Mouse (Mus musculus): Measurements from ENCODE around the gene Nup98. TPM values are rescaled to one million over a fixed set of nuclear protein-coding genes. Genes with fewer than 3 reads are reported as not detected.
A peak's percentile ranks its signal among the peaks of the same experiment; 100 is the strongest.

Gene Nup98
- total RNA-seq, 1 experiment: 59.4 TPM

GRCm38 (mm10) chr7:102229814-102230213 is 19.8 kb upstream of the Nup98 start:
- in situ Hi-C loops (cut with MboI; ENCODE audit: low sequenced_read_pairs in 2 of 2, unreplicated experiment in 2 of 2): no loop called here
- Histone ChIP-seq H3K4me1 (ENCODE audit: control insufficient read depth in 2 of 2, insufficient read depth in 2 of 2, low read length in 2 of 2, poor library complexity in 1 of 2) (no peaks in the 10 kb centered on the region), H3K36me3 (ENCODE audit: control insufficient read depth, insufficient read depth, low read length, poor library complexity, severe bottlenecking) (peaks cover 1% of the 10 kb centered on the region; the same call in 1 of the 2 replicates), H3K9me3 (ENCODE audit: control insufficient read depth, insufficient read depth, low read depth, low read length) (no peaks in the 10 kb centered on the region), H3K9ac (ENCODE audit: insufficient read depth, low read depth, low read length, poor library complexity, severe bottlenecking) (no peak overlapping the region), H3K27ac (ENCODE audit: insufficient read depth, low read depth, low read length, poor library complexity, severe bottlenecking) (no peak overlapping the region), H3K4me3 (ENCODE audit: insufficient read depth in 1 of 2, low read depth in 1 of 2, low read length in 2 of 2, poor library complexity in 1 of 2, severe bottlenecking in 1 of 2) (no peak overlapping the region)
- no peak for TF ChIP-seq MAFK (IDR thresholded peaks at IDR 0.05; ENCODE audit: insufficient read depth, low read depth, low read length)
- TF ChIP-seq ZNF384 (IDR thresholded peaks at IDR 0.05; ENCODE audit: low read depth, low read length): no peak
- TF ChIP-seq ZC3H11A (IDR thresholded peaks at IDR 0.05; ENCODE audit: borderline replicate concordance, low read depth, low read length): no peak
- TF ChIP-seq HCFC1 (IDR thresholded peaks at IDR 0.05; ENCODE audit: borderline replicate concordance, insufficient read depth, low read length): no peak
- DNase-seq (ENCODE audit: low read depth, low spot score): no peak

- no peak overlapping the region for H3K9ac ChIP-seq (ENCODE audit: insufficient read depth, low read depth, low read length, poor library complexity, severe bottlenecking)
- no peak for DNase-seq (ENCODE audit: low read depth, low spot score)
- H3K4me1 ChIP-seq (ENCODE audit: control insufficient read depth in 2 of 2, insufficient read depth in 2 of 2, low read length in 2 of 2, poor library complexity in 1 of 2): peaks cover 0 to 7% of the 10 kb centered on the region in 2 experiments; a peak in 2 of 4 replicates
- in situ Hi-C loops (cut with MboI; ENCODE audit: low sequenced_read_pairs in 2 of 2, unreplicated experiment in 2 of 2): no loop called here
- H3K9me3 ChIP-seq (ENCODE audit: control insufficient read depth, insufficient read depth, low read depth, low read length): no peaks in the 10 kb centered on the region
- TF ChIP-seq ZNF384 (IDR thresholded peaks at IDR 0.05; ENCODE audit: low read depth, low read length) (no peak), ZC3H11A (IDR thresholded peaks at IDR 0.05; ENCODE audit: borderline replicate concordance, low read depth, low read length) (no peak), HCFC1 (IDR thresholded peaks at IDR 0.05; ENCODE audit: borderline replicate concordance, insufficient read depth, low read length) (no peak), MAFK (IDR thresholded peaks at IDR 0.05; ENCODE audit: insufficient read depth, low read depth, low read length) (no peak), CHD2 (IDR thresholded peaks at IDR 0.05; ENCODE audit: low read depth, low read length) (no peak)
- H3K27ac ChIP-seq (ENCODE audit: insufficient read depth, low read depth, low read length, poor library complexity, severe bottlenecking): no peak overlapping the region
- peaks cover 1% of the 10 kb centered on the region; the same call in 1 of the 2 replicates for H3K36me3 ChIP-seq (ENCODE audit: control insufficient read depth, insufficient read depth, low read length, poor library complexity, severe bottlenecking)
- no peak overlapping the region for H3K4me3 ChIP-seq (ENCODE audit: insufficient read depth in 1 of 2, low read depth in 1 of 2, low read length in 2 of 2, poor library complexity in 1 of 2, severe bottlenecking in 1 of 2)
These were observed 18.2 kb upstream of the Nup98 start for GRCm38 (mm10) chr7:102228049-102228670.

GRCm38 (mm10) chr7:102226051-102226450 is 16.1 kb upstream of the Nup98 start:
- Histone ChIP-seq H3K9ac (ENCODE audit: insufficient read depth, low read depth, low read length, poor library complexity, severe bottlenecking) (no peak overlapping the region), H3K27ac (ENCODE audit: insufficient read depth, low read depth, low read length, poor library complexity, severe bottlenecking) (no peak overlapping the region), H3K9me3 (ENCODE audit: control insufficient read depth, insufficient read depth, low read depth, low read length) (no peaks in the 10 kb centered on the region), H3K4me3 (ENCODE audit: insufficient read depth in 1 of 2, low read depth in 1 of 2, low read length in 2 of 2, poor library complexity in 1 of 2, severe bottlenecking in 1 of 2) (no peak overlapping the region), H3K36me3 (ENCODE audit: control insufficient read depth, insufficient read depth, low read length, poor library complexity, severe bottlenecking) (peaks cover 1% of the 10 kb centered on the region; the same call in 1 of the 2 replicates), H3K4me1 (ENCODE audit: control insufficient read depth in 2 of 2, insufficient read depth in 2 of 2, low read length in 2 of 2, poor library complexity in 1 of 2) (peaks cover 0 to 7% of the 10 kb centered on the region in 2 experiments; a peak in 2 of 4 replicates)
- in situ Hi-C loops (cut with MboI; ENCODE audit: low sequenced_read_pairs in 2 of 2, unreplicated experiment in 2 of 2): no loop called here
- TF ChIP-seq MAFK (IDR thresholded peaks at IDR 0.05; ENCODE audit: insufficient read depth, low read depth, low read length) (no peak), ZC3H11A (IDR thresholded peaks at IDR 0.05; ENCODE audit: borderline replicate concordance, low read depth, low read length) (no peak), ZNF384 (IDR thresholded peaks at IDR 0.05; ENCODE audit: low read depth, low read length) (no peak), HCFC1 (IDR thresholded peaks at IDR 0.05; ENCODE audit: borderline replicate concordance, insufficient read depth, low read length) (no peak), CHD2 (IDR thresholded peaks at IDR 0.05; ENCODE audit: low read depth, low read length) (no peak)
- no peak for DNase-seq (ENCODE audit: low read depth, low spot score)

GRCm38 (mm10) chr7:102223883-102224738 is 14.1 kb upstream of the Nup98 start:
- H3K4me1 ChIP-seq (ENCODE audit: control insufficient read depth in 2 of 2, insufficient read depth in 2 of 2, low read length in 2 of 2, poor library complexity in 1 of 2): peaks cover 0 to 7% of the 10 kb centered on the region in 2 experiments; a peak in 2 of 4 replicates
- in situ Hi-C loops (cut with MboI; ENCODE audit: low sequenced_read_pairs in 2 of 2, unreplicated experiment in 2 of 2): no loop called here
- H3K9ac ChIP-seq (ENCODE audit: insufficient read depth, low read depth, low read length, poor library complexity, severe bottlenecking): no peak overlapping the region; the same call in 1 of the 2 replicates
- DNase-seq (ENCODE audit: low read depth, low spot score): no peak
- peak overlapping the region in 1 of 2 experiments; percentile 90; a peak in 1 of 4 replicates for H3K4me3 ChIP-seq (ENCODE audit: insufficient read depth in 1 of 2, low read depth in 1 of 2, low read length in 2 of 2, poor library complexity in 1 of 2, severe bottlenecking in 1 of 2)
- TF ChIP-seq ZNF384 (IDR thresholded peaks at IDR 0.05; ENCODE audit: low read depth, low read length): no peak
- TF ChIP-seq MAFK (IDR thresholded peaks at IDR 0.05; ENCODE audit: insufficient read depth, low read depth, low read length): no peak
- TF ChIP-seq CHD2 (IDR thresholded peaks at IDR 0.05; ENCODE audit: low read depth, low read length): no peak
- TF ChIP-seq ZC3H11A (IDR thresholded peaks at IDR 0.05; ENCODE audit: borderline replicate concordance, low read depth, low read length): no peak
- TF ChIP-seq HCFC1 (IDR thresholded peaks at IDR 0.05; ENCODE audit: borderline replicate concordance, insufficient read depth, low read length): no peak
- no peak overlapping the region for H3K27ac ChIP-seq (ENCODE audit: insufficient read depth, low read depth, low read length, poor library complexity, severe bottlenecking)
- no peaks in the 10 kb centered on the region for H3K9me3 ChIP-seq (ENCODE audit: control insufficient read depth, insufficient read depth, low read depth, low read length)
- H3K36me3 ChIP-seq (ENCODE audit: control insufficient read depth, insufficient read depth, low read length, poor library complexity, severe bottlenecking): peaks cover 1% of the 10 kb centered on the region; the same call in 1 of the 2 replicates
